Mouse (Mus musculus) C2C12 (cell line): Measurements from ENCODE around the gene Wdr45b.
"Not testable (repeated sequence)": the region's sequence is repeated elsewhere in the genome, so short reads cannot be mapped to it uniquely, and the experiment has no call there.

ENCODE experiments used
- FOSL1 ChIP-seq: IDR thresholded peaks from one replicate; pipeline ENCODE4 v1.8.0; 2011; ENCODE audit warnings: mild to moderate bottlenecking, low read length; ENCODE audit not compliant: poor library complexity, insufficient read depth, severe bottlenecking
- MAX ChIP-seq: IDR thresholded peaks from one replicate; pipeline ENCODE4 v1.6.1; 2011; ENCODE audit warnings: mild to moderate bottlenecking, control low read depth

GRCm38 (mm10) chr11:121342423-121342822 is 11.8 kb downstream of the Wdr45b start:
- not testable (repeated sequence) for TF ChIP-seq FOSL1, MAX
